Mouse (Mus musculus): ENCODE results near the gene Sult2b1. TPM values are rescaled to one million over a fixed set of nuclear protein-coding genes. Genes with fewer than 3 reads are reported as not detected.

The Sult2b1 gene
- polyA plus RNA-seq, 1 experiment from 2014 or later, result 9.7 TPM

DNA sequence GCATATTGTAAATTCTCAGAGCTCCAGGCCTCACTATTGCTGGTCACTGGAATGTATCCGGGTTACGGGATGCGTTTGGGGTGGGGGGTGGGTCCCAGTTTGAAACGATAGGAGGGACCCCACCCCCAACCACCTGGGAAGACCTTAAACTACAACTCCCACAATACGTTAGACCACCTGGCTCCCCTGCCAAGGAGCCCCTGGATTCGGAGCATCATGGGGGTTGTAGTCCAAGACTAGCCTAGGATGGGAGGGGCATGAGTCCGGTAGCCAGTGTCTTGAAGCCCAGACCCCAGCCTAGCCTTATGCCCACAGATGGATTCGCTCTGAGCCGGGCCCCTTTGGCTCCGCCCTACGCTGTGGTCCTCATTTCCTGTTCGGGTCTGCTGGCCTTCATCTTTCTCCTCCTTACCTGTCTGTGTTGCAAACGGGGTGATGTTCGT is 1.7 kb upstream of the Sult2b1 start:
- H3K4me2 ChIP-seq (ENCODE audit: low read depth, low read length), result peak overlapping the region; percentile 72
- H3K4me1 ChIP-seq (ENCODE audit: control insufficient read depth, insufficient read depth, low read length), result peaks cover 13% of the 10 kb centered on the region
- peaks cover 2% of the 10 kb centered on the region; the same call in 1 of the 2 replicates for H3K27me3 ChIP-seq (ENCODE audit: control insufficient read depth, insufficient read depth, low read length)
- peak overlapping the region; percentile 97 for H3K9ac ChIP-seq (replicated peaks; ENCODE audit: low read depth, low read length)
- peak overlapping the region; percentile 97 for H3K4me3 ChIP-seq (ENCODE audit: low read depth, low read length)
- H3K36me3 ChIP-seq (ENCODE audit: control insufficient read depth, insufficient read depth, low read length), result peaks cover 34% of the 10 kb centered on the region
- H3K9me3 ChIP-seq (ENCODE audit: control insufficient read depth, low read length), result no peaks in the 10 kb centered on the region
- H3K27ac ChIP-seq (ENCODE audit: low read depth, low read length), result peak overlapping the region; percentile 95
- ATAC-seq (ENCODE audit: low read depth), result peak; percentile 32
- WGBS, result under 1% methylated on average over 14 of the region's 14 CpGs

DNA sequence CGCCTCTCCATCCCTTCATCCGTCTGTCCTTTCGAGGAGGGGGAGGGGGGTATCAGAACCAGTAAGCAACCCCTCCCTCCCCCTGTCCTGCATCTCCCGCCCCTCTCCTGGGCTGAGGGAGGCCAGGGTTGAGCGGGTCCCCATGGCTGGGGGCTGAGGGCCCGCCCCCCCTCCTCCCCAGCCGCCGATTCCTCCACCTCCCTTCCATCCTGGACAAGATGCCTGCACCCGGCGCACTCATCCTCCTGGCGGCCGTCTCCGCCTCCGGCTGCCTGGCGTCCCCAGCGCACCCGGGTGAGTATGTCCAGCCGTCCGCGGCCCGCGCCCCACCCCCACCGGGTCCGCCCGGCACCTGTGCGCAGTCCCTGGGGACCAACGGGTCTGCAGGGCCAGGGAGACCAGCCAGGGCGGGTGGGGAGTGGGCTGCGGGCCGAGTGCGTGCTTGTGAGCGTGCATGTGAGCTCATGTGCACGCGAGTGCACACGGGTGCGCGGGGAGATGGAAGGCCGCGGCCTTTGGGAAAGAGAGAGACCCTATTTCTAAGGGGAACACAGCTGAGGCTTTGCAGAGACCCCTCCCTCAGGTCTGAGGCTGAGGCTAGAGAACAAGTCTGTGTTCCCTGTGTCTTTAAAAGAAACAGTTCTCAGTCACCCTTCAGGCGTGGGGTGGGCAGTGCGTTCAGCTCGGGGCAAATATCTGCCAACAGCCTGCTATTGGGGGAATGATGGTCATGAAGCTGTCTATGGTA is 1.1 kb upstream of the Sult2b1 start:
- WGBS, result under 1% methylated on average over 34 of the region's 42 CpGs
- ATAC-seq (ENCODE audit: low read depth), result peak; percentile 38

DNA sequence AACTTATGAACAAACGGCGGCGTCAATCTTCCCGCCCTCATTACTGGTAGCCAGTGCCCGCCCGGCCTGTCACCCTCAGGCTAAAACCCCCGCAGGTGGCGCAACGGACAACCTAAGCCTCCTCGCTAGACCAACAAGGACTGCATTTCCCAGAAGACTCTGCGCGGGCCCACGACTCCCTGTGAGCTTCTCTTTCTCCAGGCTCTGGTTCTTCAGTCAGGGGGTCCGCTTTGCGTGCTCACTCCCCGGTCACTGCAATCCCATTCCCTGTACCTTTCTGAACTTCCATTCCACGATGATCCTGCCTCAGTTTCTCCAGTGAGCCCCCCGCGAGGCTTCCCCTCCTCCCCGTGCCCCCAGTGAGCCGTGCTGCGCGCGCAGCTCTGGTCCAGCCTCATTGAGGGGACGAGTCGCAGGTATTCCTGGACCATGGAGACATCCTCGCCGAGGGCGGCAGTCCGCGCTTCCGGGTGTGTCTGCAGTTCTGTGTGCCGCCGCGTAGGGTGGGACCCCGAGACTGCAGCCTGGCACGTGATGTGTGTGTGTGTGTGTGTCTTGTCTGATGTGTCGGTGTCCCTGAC is 868 bp downstream of the Sult2b1 start, which contains the start of gene Lmtk3:
Lmtk3 (plus strand) TSS at position 228 of the 581 bp plus-strand sequence.
- H3K4me1 ChIP-seq (ENCODE audit: control insufficient read depth, insufficient read depth, low read length), result peaks cover 13% of the 10 kb centered on the region
- peak within 1 kb of the TSS; percentile 97 for H3K4me3 ChIP-seq (ENCODE audit: low read depth, low read length)
- ATAC-seq (ENCODE audit: low read depth), result peak; percentile 58
- WGBS, result under 1% methylated on average over 38 of the region's 38 CpGs
- H3K4me2 ChIP-seq (ENCODE audit: low read depth, low read length), result peak within 1 kb of the TSS; percentile 72
- H3K36me3 ChIP-seq (ENCODE audit: control insufficient read depth, insufficient read depth, low read length), result peaks cover 14% of the 10 kb centered on the region
- no peaks in the 10 kb centered on the region for H3K9me3 ChIP-seq (ENCODE audit: control insufficient read depth, low read length)
- peak within 1 kb of the TSS; percentile 97 for H3K9ac ChIP-seq (replicated peaks; ENCODE audit: low read depth, low read length)
- H3K27me3 ChIP-seq (ENCODE audit: control insufficient read depth, insufficient read depth, low read length), result peaks cover 2% of the 10 kb centered on the region; the same call in 1 of the 2 replicates
- H3K27ac ChIP-seq (ENCODE audit: low read depth, low read length), result peak within 1 kb of the TSS; percentile 95

More for the DNA sequence above, 1.1 kb upstream of the Sult2b1 start:
- peaks cover 13% of the 10 kb centered on the region for H3K4me1 ChIP-seq (ENCODE audit: control insufficient read depth, insufficient read depth, low read length)
- H3K27me3 ChIP-seq (ENCODE audit: control insufficient read depth, insufficient read depth, low read length), result peaks cover 2% of the 10 kb centered on the region; the same call in 1 of the 2 replicates
- H3K27ac ChIP-seq (ENCODE audit: low read depth, low read length), result peak overlapping the region; percentile 95
- peak overlapping the region; percentile 72 for H3K4me2 ChIP-seq (ENCODE audit: low read depth, low read length)
- H3K36me3 ChIP-seq (ENCODE audit: control insufficient read depth, insufficient read depth, low read length), result peaks cover 30% of the 10 kb centered on the region
- H3K9ac ChIP-seq (replicated peaks; ENCODE audit: low read depth, low read length), result peak overlapping the region; percentile 97
- H3K4me3 ChIP-seq (ENCODE audit: low read depth, low read length), result peak overlapping the region; percentile 97
- no peaks in the 10 kb centered on the region for H3K9me3 ChIP-seq (ENCODE audit: control insufficient read depth, low read length)

DNA sequence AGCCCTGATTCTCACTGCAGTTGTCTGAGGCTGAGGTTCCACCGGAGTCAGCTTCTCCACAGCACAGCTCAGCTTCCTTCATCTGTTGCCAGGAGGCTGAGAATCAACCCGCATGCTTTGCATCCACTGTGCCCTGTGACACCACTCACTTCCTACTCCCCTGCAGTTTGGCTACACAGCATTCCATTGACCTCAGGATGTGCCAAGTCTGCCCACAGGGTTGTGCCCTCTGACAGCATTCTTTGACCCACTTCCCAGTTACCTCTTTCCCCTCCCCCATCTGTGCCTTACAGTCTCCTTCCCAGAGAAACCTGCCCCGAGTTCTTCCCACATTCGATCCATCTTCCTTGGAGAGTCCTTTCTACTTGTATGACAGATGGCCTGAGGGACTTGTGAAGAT is 2.2 kb downstream of the Sult2b1 start:
- 68% methylated on average over 4 of the region's 4 CpGs for WGBS
- no peak overlapping the region for H3K4me3 ChIP-seq (ENCODE audit: low read depth, low read length)
- peaks cover 8% of the 10 kb centered on the region for H3K4me1 ChIP-seq (ENCODE audit: control insufficient read depth, insufficient read depth, low read length)
- no peak overlapping the region for H3K4me2 ChIP-seq (ENCODE audit: low read depth, low read length)
- no peaks in the 10 kb centered on the region for H3K9me3 ChIP-seq (ENCODE audit: control insufficient read depth, low read length)
- no peak overlapping the region for H3K27ac ChIP-seq (ENCODE audit: low read depth, low read length)
- peaks cover 2% of the 10 kb centered on the region; the same call in 1 of the 2 replicates for H3K27me3 ChIP-seq (ENCODE audit: control insufficient read depth, insufficient read depth, low read length)
- no peak overlapping the region for H3K9ac ChIP-seq (replicated peaks; ENCODE audit: low read depth, low read length)
- no peak for ATAC-seq (ENCODE audit: low read depth)
- H3K36me3 ChIP-seq (ENCODE audit: control insufficient read depth, insufficient read depth, low read length), result 0 out of 2 replicates have a peak, but pooled peaks cover under 1% of the 10 kb centered on the region

DNA sequence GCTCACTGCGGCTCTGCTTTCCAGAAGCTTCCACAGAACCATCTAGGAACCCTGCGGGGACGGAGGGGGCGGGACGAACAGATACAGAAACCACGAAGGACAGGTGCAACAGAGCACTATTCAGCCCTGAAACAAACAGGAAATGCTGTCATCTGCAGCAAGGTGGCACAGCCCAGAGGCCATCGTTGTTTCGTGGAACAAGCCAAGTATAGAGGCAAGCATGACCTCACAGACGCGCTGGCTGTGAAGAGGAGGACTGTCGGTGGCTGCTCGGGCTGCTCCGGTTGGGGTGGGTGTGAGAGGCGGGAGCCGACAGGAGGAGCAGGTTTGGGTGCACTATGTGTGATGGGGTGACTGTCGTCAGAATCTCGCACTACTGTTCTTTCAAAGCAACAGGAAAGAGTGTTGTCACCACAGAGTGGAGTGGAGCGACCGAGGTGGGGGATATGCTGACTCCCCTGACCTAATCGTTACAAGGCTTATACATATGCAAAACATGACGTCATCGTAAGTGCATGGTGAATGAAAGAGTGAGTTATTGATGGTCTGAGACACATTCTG is 5.3 kb downstream of the Sult2b1 start:
- Histone ChIP-seq H3K36me3 (ENCODE audit: control insufficient read depth, insufficient read depth, low read length) (no peaks in the 10 kb centered on the region), H3K4me1 (ENCODE audit: control insufficient read depth, insufficient read depth, low read length) (no peaks in the 10 kb centered on the region), H3K27me3 (ENCODE audit: control insufficient read depth, insufficient read depth, low read length) (no peaks in the 10 kb centered on the region), H3K9ac (replicated peaks; ENCODE audit: low read depth, low read length) (no peak overlapping the region), H3K27ac (ENCODE audit: low read depth, low read length) (no peak overlapping the region), H3K4me2 (ENCODE audit: low read depth, low read length) (no peak overlapping the region), H3K9me3 (ENCODE audit: control insufficient read depth, low read length) (no peaks in the 10 kb centered on the region), H3K4me3 (ENCODE audit: low read depth, low read length) (no peak overlapping the region)
- no peak for ATAC-seq (ENCODE audit: low read depth)
- 20% methylated on average over 22 of the region's 22 CpGs for WGBS

DNA sequence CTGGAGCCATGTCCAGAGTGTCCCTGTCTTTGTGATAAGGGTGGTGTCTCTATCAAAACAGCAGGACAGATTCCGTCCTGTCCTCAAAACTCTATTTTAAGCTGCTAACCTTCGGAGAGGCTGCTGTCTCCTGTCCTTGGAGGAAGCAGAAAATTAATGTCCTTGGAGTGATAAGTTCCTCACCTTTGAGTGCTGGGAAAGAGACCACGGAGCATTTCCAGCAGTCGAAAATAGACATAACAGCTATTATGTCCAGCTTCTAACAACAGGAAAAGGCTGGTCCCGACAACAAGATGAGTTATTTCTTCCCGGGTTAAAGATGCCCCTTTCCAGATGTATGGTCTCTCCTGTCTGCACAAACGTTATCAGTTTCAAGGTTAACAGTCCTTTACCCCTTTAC is 9.2 kb downstream of the Sult2b1 start:
- no peaks in the 10 kb centered on the region for H3K36me3 ChIP-seq (ENCODE audit: control insufficient read depth, insufficient read depth, low read length)
- H3K4me2 ChIP-seq (ENCODE audit: low read depth, low read length), result no peak overlapping the region
- H3K27ac ChIP-seq (ENCODE audit: low read depth, low read length), result no peak overlapping the region
- WGBS, result 84% methylated on average over 7 of the region's 7 CpGs
- H3K9ac ChIP-seq (replicated peaks; ENCODE audit: low read depth, low read length), result no peak overlapping the region
- no peaks in the 10 kb centered on the region for H3K9me3 ChIP-seq (ENCODE audit: control insufficient read depth, low read length)
- no peak overlapping the region for H3K4me3 ChIP-seq (ENCODE audit: low read depth, low read length)
- no peaks in the 10 kb centered on the region for H3K4me1 ChIP-seq (ENCODE audit: control insufficient read depth, insufficient read depth, low read length)
- no peaks in the 10 kb centered on the region for H3K27me3 ChIP-seq (ENCODE audit: control insufficient read depth, insufficient read depth, low read length)
- no peak for ATAC-seq (ENCODE audit: low read depth)

DNA sequence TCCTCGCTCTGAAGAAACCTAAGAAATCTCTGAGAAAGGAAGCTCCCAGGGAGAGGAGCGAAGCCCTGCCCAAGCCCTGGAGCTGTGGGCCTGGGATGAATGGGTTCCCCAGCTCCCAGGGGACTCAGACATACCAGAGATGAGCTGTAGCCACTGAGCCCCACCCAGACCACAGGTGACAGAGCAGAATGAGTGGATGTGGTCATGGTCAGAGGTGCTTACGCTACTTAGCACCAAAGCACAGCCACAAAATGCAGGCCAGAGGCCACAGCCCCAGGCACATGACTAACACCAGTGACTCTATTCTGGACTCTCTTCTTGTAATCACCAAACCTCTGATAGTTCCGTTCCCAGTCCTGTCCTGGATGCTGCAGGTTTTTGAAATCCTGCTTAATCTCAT is 13.4 kb downstream of the Sult2b1 start:
- H3K9me3 ChIP-seq (ENCODE audit: control insufficient read depth, low read length), result no peaks in the 10 kb centered on the region
- no peak overlapping the region for H3K9ac ChIP-seq (replicated peaks; ENCODE audit: low read depth, low read length)
- 75% methylated on average over 4 of the region's 4 CpGs for WGBS
- H3K4me3 ChIP-seq (ENCODE audit: low read depth, low read length), result no peak overlapping the region
- H3K4me2 ChIP-seq (ENCODE audit: low read depth, low read length), result no peak overlapping the region
- no peak overlapping the region for H3K27ac ChIP-seq (ENCODE audit: low read depth, low read length)
- no peak for ATAC-seq (ENCODE audit: low read depth)
- no peaks in the 10 kb centered on the region for H3K4me1 ChIP-seq (ENCODE audit: control insufficient read depth, insufficient read depth, low read length)
- no peaks in the 10 kb centered on the region for H3K27me3 ChIP-seq (ENCODE audit: control insufficient read depth, insufficient read depth, low read length)
- no peaks in the 10 kb centered on the region for H3K36me3 ChIP-seq (ENCODE audit: control insufficient read depth, insufficient read depth, low read length)

DNA sequence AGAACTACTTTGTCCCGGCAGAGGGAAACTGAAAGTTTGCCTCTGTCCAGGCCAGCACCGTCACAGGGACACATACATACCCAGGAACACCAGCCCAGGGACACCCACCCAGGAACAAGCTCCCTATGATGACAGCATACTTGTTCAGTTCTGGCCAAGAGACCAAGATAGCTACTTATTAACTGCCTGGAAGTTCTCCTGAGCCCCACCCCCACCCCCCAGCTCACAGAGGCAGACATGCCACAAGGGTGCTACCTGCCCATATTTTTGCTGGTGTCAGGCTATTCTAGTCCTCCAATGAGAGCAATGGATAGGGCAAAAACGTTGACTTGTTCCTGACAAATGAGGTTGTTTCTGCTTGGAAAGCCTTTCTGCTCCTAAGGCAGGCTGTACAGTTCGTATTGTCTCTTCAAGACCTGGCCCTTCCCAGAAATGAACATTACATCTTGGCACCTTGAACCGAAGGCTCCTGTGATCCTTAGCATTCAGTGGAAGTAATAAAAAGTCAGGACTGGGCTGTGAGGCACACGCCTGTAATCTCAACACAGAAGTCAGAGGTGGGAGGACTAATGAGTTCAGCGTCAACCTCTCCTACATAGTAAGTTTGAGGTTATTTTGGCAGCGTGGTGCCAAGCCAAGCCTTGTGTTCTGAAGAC is 13.9 kb downstream of the Sult2b1 start:
- no peak for ATAC-seq (ENCODE audit: low read depth)
- H3K36me3 ChIP-seq (ENCODE audit: control insufficient read depth, insufficient read depth, low read length), result no peaks in the 10 kb centered on the region
- H3K9me3 ChIP-seq (ENCODE audit: control insufficient read depth, low read length), result no peaks in the 10 kb centered on the region
- no peak overlapping the region for H3K4me3 ChIP-seq (ENCODE audit: low read depth, low read length)
- WGBS, result 80% methylated on average over 8 of the region's 8 CpGs
- H3K27ac ChIP-seq (ENCODE audit: low read depth, low read length), result no peak overlapping the region
- H3K4me1 ChIP-seq (ENCODE audit: control insufficient read depth, insufficient read depth, low read length), result no peaks in the 10 kb centered on the region
- H3K9ac ChIP-seq (replicated peaks; ENCODE audit: low read depth, low read length), result no peak overlapping the region
- no peaks in the 10 kb centered on the region for H3K27me3 ChIP-seq (ENCODE audit: control insufficient read depth, insufficient read depth, low read length)
- H3K4me2 ChIP-seq (ENCODE audit: low read depth, low read length), result no peak overlapping the region
